Mouse (Mus musculus) brown adipose tissue, adult 24 weeks (tissue): ENCODE measurements at regions not wholly inside any gene's neighbourhood (a gene's known extent, or its start where the extent isn't known, plus 50 kb on each side); places are given as distances from the start of the nearest gene placed in this dataset.

ENCODE experiments used
- H3K27ac ChIP-seq: fragments of 200-500 bp; replicated peaks from 2 replicates; pipeline ENCODE4 v1.5.1; 2012; ENCODE audit warnings: low read depth, mild to moderate bottlenecking, low read length
- H3K4me1 ChIP-seq: fragments of 200-500 bp; 2 replicates; pipeline ENCODE4 v1.6.1; 2012; ENCODE audit warnings: low read length, mixed read lengths; ENCODE audit not compliant: control insufficient read depth, insufficient read depth, insufficient read length
- H3K4me3 ChIP-seq: fragments of 200-500 bp; 2 replicates; pipeline ENCODE4 v1.5.1; 2012; ENCODE audit warnings: low read depth, mild to moderate bottlenecking, low read length, moderate library complexity; ENCODE audit not compliant: insufficient read depth

- 0 out of 2 replicates have a peak, but pooled peaks cover 8% of the 10 kb centered on the region for H3K4me1 ChIP-seq
- no peak overlapping the region for H3K4me3 ChIP-seq
- H3K27ac ChIP-seq, result no peak overlapping the region
Observed at GRCm38 (mm10) chr15:37166744-37167143, 159.2 kb upstream of the Zfp706 start.

- Histone ChIP-seq H3K4me1 (0 out of 2 replicates have a peak, but pooled peaks cover 8% of the 10 kb centered on the region), H3K4me3 (no peak overlapping the region), H3K27ac (no peak overlapping the region)
Observed at GRCm38 (mm10) chr15:37165887-37166507, 158.4 kb upstream of the Zfp706 start.

- no peak overlapping the region for H3K27ac ChIP-seq
- H3K4me3 ChIP-seq, result no peak overlapping the region
- 0 out of 2 replicates have a peak, but pooled peaks cover 8% of the 10 kb centered on the region for H3K4me1 ChIP-seq
Observed at GRCm38 (mm10) chr15:37165216-37165615, 157.6 kb upstream of the Zfp706 start.

- no peak overlapping the region for H3K27ac ChIP-seq
- 0 out of 2 replicates have a peak, but pooled peaks cover 8% of the 10 kb centered on the region for H3K4me1 ChIP-seq
- no peak overlapping the region for H3K4me3 ChIP-seq
Observed at GRCm38 (mm10) chr15:37164191-37165135, 156.9 kb upstream of the Zfp706 start.

GRCm38 (mm10) chr15:37159956-37160355 is 152.4 kb upstream of the Zfp706 start:
- H3K27ac ChIP-seq, result no peak overlapping the region
- no peak overlapping the region for H3K4me3 ChIP-seq
- no peaks in the 10 kb centered on the region for H3K4me1 ChIP-seq

- Histone ChIP-seq H3K27ac (no peak overlapping the region), H3K4me1 (no peaks in the 10 kb centered on the region)
Observed at GRCm38 (mm10) chr15:37159349-37159748, 151.8 kb upstream of the Zfp706 start.

GRCm38 (mm10) chr15:37157386-37157785 is 149.8 kb upstream of the Zfp706 start:
- Histone ChIP-seq H3K4me3 (no peak overlapping the region), H3K4me1 (no peaks in the 10 kb centered on the region), H3K27ac (no peak overlapping the region)

More at GRCm38 (mm10) chr15:37159349-37159748, 151.8 kb upstream of the Zfp706 start:
- H3K4me3 ChIP-seq, result no peak overlapping the region

GRCm38 (mm10) chr15:37154934-37155333 is 147.4 kb upstream of the Zfp706 start:
- Histone ChIP-seq H3K4me3 (no peak overlapping the region), H3K27ac (no peak overlapping the region), H3K4me1 (no peaks in the 10 kb centered on the region)

- H3K4me3 ChIP-seq, result no peak overlapping the region
- no peak overlapping the region for H3K27ac ChIP-seq
- no peaks in the 10 kb centered on the region for H3K4me1 ChIP-seq
Observed at GRCm38 (mm10) chr15:37153177-37153576, 145.6 kb upstream of the Zfp706 start.

- peak overlapping the region; percentile 61 for H3K4me3 ChIP-seq
- peak overlapping the region; percentile 67 for H3K27ac ChIP-seq
- H3K4me1 ChIP-seq, result no peaks in the 10 kb centered on the region
Observed at GRCm38 (mm10) chr15:37135590-37136164, 128.1 kb upstream of the Zfp706 start.

- Histone ChIP-seq H3K27ac (peak overlapping the region; percentile 0; the same call in 1 of the 2 replicates), H3K4me3 (peak overlapping the region; percentile 61), H3K4me1 (no peaks in the 10 kb centered on the region)
Observed at GRCm38 (mm10) chr15:37134913-37135589, 127.5 kb upstream of the Zfp706 start.

- Histone ChIP-seq H3K27ac (no peak overlapping the region), H3K4me3 (no peak overlapping the region), H3K4me1 (no peaks in the 10 kb centered on the region)
Observed at GRCm38 (mm10) chr15:37134386-37134785, 126.8 kb upstream of the Zfp706 start.

- Histone ChIP-seq H3K4me3 (no peak overlapping the region), H3K4me1 (no peaks in the 10 kb centered on the region), H3K27ac (no peak overlapping the region)
Observed at GRCm38 (mm10) chr15:37133916-37134315, 126.3 kb upstream of the Zfp706 start.

- no peaks in the 10 kb centered on the region for H3K4me1 ChIP-seq
- no peak overlapping the region for H3K4me3 ChIP-seq
- H3K27ac ChIP-seq, result no peak overlapping the region
Observed at GRCm38 (mm10) chr15:37127681-37128080, 120.1 kb upstream of the Zfp706 start.

- no peaks in the 10 kb centered on the region for H3K4me1 ChIP-seq
- H3K27ac ChIP-seq, result no peak overlapping the region
- no peak overlapping the region for H3K4me3 ChIP-seq
Observed at GRCm38 (mm10) chr15:37127170-37127569, 119.6 kb upstream of the Zfp706 start.
